Mouse (Mus musculus): ENCODE data around the gene Tmem33.

DNA sequence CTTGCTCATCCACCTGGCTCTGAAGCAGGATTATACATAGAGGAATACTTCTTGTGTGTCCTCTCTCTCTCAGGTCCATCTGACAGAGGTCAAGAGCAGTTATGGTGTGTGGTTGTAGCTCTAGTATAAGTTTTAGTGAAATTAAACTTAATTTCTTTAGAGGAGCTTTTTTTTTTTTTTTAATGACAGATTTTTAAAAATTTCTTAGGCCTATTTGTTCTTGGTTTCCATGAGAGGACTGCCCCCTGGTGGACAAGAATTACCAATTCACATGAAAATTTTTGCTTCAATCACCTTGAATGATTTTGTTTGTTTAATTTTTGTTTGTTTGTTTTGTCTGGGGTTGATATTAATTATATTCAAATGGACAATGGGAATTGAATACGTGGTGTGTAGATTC lies 22.1 kb upstream of the Tmem33 start:
- TF ChIP-seq CTCF (IDR thresholded peaks at IDR 0.05; ENCODE audit: control insufficient read depth, insufficient read depth, low read length) (no peak), POLR2A (IDR thresholded peaks at IDR 0.05; ENCODE audit: borderline replicate concordance, control insufficient read depth, low read depth, low read length) (no peak)

Data from bone marrow, adult 2 months (tissue).